Mouse (Mus musculus) right cerebral cortex, postnatal 4 days (tissue): ENCODE data around the gene Ptprm.
A peak's percentile ranks its signal among the peaks of the same experiment; 100 is the strongest.

Experiments used
- DNase-seq: peaks from one replicate; pipeline ENCODE4 v3.0.0-alpha.2; 2022

Gene Ptprm

DNA sequence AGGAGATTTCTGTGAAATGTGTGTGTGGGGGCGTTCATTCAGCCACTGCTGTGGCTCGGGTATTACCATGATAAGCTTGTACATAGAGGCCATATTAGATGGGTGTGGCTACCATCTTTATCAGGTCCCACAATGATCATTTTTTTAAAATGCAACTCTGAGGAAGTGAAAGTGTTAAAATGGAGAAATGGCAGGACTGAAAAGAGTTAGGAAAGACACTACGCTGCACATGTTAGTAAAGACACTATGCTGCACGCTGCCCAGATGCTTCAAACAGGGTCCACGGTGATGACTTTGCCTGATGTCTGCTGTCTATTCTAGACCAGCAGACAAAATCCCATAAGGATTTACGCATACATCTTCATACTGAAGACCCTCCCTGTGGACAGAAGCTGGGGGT is 298.6 kb downstream of the Ptprm start:
- DNase-seq, result no peak

DNA sequence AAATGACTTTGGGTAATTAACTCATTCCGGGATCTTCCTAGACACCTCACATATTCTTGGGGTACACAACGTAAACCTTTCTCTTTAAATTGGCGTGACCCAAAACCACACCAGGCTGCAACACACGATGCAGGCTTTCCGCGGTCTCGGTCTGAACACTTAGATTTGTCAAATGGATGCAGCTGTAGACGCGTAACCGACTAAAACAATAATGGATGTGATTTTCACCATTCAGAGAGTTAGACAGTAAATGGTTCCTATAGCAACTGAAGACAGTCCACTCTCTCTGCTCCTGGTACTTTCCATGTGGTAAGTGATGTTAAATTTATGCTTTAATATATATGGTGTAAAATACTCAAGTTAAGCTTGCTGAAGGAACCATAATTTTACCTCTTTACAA is 300.1 kb downstream of the Ptprm start:
- no peak for DNase-seq

- no peak for DNase-seq
Measured at GRCm38 (mm10) chr17:67052624-67053314, 301.5 kb downstream of the Ptprm start.

- DNase-seq, result peak; percentile 11
Measured at GRCm38 (mm10) chr17:67047697-67048096, 306.6 kb downstream of the Ptprm start.

GRCm38 (mm10) chr17:67038558-67038957 is 315.7 kb downstream of the Ptprm start:
- DNase-seq, result no peak

DNA sequence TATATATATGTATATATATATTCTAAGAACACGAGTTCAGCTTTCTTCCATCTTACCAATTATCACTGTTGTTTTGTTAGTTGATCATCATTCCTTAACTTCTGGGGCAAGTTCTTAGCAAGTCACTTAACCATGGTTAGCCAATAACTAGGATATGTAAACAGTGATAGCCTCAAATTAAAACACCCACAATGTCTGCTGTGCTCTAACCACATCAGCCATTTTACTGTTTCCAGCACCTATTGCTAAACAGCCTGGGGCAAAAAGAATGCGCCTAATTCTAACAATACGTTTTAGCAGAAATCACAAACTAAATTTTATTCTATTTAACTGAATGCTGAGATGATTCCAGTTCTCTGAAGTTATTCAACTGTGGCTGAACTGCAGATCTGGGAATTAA is 320.7 kb downstream of the Ptprm start:
- DNase-seq, result no peak

GRCm38 (mm10) chr17:67032021-67032420 is 322.2 kb downstream of the Ptprm start:
- DNase-seq, result no peak

DNA sequence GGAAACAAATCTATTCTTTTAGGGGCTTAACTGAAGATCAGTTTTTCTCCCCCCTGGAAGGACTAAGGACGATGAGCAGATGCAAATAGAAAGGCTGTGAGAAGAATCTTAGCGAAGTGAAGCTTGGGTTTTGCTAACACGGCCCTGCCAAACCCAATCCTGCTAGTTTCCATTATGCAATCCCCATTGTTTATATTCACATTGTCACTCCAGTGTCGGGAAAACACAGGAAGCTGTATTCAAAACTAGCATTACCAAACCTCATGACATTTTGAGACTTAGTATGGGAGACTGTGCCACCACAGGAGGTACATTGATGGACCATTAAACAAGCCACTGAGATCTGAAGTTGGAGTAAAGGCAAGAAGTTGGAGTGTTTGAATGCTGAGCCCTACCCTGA is 322.9 kb downstream of the Ptprm start:
- DNase-seq, result no peak

DNA sequence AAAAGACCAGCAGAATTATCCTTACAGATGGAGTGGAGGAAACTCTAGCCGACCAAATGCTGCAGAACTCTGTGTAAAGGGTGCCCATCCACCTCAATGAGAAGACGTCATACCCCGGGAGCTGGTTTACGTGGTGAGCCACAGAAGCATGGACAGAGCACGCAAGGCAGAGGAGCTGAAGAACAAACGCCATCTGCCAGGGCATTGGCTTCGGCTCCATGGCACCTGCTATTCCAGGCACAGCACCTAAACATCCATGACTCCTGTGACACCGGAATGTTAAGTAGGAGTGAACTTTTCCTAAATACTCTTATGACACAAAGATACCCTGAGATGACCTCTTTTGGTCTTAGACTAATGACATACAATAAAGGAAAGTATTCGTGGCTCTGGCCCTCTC is 327.0 kb downstream of the Ptprm start:
- DNase-seq, result no peak

DNA sequence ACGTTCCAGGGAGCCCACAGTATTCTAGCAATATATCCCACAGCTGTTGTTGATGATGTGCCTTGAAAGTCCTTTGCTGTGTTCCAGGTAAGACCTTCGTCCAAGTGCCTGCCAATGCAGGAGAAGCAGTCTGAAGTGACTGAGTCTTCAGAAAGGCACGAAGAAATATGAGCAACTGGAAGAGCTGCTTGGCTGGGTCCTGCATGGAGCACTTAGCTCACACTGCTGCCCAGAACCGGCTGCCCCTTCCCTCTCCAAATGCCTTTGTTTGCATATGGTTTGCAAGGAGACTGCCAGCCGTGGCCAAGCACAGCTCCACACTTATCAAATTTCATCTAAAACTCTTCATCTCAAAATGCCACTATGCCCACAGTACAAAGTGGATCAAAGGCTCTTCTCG is 337.8 kb downstream of the Ptprm start:
- no peak for DNase-seq

DNA sequence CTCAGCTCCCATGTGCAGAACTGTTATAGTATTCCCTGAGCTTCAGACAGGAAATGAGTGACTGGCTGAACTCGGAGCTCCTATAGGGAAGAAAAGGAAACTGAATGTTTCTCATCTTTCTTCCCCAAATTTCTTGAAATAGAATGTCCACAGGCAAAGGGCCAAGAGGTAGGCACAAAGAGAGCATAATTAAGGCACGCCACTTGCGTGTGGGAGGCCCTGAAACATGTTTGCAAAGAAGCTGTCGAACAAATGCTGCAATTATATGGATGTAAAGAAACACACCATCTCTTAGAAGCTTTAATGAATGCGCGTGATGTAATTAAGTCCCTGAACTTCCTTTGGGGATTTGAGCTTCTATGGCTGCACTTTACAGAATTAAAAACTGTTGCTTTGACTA is 341.0 kb downstream of the Ptprm start:
- DNase-seq, result no peak

DNA sequence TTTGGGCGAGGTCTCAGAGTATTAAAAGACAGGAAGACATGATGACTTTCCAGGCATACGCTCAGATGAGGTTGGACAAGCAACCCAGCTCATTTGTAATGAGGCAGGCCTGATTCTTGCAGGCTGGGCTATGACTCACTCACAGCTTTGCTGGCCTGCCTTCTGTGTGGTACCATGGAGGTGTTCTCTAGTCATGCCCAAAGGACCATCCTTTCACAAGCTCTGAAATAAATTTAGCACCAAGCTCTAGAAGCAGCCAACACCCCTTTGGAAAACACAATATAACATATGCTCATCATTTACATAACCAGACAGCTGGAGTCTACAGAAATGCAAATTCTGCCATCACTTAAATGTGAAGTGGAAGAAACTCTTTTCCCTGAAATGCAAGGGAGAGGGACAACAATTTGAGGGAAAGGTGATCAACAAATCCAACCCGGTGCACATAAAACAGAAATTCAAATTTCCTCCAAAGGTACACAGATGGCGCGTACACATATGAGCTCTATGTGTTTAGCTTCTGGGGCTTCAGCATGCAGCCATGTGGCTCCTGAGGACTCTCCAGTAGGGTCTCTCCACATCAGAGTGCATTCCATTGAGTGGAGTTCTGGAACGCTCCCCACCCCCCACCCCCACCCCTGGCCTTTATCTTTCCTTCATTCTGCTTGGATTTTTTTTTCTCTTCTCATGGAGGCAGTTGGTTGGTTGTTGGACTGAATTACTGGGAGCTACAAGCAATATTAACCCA is 342.2 kb downstream of the Ptprm start:
- no peak for DNase-seq

- DNase-seq, result no peak
Measured at GRCm38 (mm10) chr17:67010136-67010535, 344.1 kb downstream of the Ptprm start.

DNA sequence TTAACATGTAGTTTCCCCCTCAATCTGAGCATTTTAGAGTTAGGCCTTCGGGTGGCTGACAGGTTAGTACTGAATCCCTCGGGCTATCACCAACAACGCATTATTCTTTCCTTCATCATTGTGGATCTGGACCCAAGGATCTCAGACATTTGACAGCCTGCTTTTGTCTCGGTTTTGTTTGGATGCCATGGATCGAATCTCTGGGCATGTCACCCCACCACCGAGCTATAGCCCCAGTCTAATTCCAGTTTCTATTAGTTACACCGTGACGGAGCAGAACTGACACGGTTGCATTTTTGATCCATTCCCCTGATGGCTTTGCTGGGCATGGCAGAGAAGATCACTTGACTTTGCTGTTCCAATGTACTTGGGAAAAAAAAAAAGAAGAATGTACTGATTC is 346.1 kb downstream of the Ptprm start:
- DNase-seq, result no peak

DNA sequence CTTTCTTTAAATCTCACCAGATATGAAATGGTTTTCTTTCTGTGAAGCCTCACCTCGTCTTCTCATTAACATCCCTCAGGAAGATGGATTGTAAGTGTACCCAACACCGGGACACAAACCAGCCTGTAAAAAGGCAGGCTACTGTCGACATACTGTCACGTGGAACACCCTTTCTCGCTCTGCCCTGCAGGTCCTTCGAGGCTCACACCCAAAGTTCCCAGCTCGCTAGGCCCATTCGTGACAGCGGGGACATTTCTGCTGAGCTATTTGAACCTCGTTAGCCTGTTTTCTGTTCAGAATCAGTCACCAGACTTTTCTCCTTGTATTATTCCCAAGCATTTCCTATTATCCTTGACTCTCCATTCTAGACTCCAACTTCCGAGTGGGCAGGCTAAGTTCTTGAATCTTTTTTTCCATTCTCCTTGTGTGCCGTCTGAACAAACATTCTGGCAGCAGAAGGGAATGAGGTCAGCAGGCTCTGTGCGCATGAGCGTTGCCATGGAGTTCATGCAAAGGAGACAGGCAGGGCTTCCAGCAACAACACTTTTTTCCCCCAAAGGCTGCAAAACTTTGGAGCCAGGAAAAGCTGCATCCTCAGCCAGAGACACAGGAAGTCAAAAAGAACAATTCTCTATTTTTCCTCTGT is 347.4 kb downstream of the Ptprm start:
- peak; percentile 67 for DNase-seq

GRCm38 (mm10) chr17:66996882-66997281 is 357.4 kb downstream of the Ptprm start:
- DNase-seq, result no peak

DNA sequence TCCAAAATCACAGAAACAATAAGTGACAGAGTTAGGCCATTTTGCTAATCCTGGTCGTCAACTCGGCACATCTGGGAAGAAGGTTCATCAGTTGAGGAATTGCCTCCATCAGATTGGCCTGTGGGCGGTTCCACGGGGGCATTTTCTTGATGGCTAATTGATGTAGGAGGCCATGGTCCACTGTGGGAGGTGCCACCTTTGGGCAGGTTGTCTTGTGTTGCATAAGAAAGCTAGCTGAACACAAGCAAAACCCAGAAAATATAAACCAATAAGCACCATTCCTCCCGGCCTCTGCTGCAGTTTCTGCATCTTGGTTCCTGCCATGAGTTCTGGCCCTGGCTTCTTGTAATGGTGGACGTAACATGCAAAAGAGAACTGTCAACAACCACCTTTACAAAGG is 358.2 kb downstream of the Ptprm start:
- DNase-seq, result no peak

DNA sequence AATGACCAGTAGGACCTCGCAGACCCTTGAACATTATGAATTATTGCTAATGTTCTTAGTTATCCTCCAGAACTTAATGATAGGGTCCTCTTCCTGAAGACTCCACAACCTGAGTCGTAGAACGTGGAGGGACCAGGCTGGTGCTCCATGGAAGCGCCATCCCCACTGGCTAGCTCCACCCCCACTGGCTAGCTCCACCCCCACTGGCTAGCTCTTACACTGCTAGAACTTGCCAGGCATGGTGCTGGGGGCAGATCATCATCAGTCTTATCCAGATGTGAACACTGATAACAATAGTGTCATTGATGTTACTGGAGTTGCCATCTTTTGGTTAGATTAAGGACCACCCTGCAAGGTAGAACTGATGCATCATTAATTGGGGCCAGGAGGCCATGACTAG is 362.4 kb downstream of the Ptprm start:
- DNase-seq, result no peak

GRCm38 (mm10) chr17:66990761-66991160 is 363.5 kb downstream of the Ptprm start:
- no peak for DNase-seq

- DNase-seq, result no peak
Measured at GRCm38 (mm10) chr17:66988014-66988413, 366.2 kb downstream of the Ptprm start.

DNA sequence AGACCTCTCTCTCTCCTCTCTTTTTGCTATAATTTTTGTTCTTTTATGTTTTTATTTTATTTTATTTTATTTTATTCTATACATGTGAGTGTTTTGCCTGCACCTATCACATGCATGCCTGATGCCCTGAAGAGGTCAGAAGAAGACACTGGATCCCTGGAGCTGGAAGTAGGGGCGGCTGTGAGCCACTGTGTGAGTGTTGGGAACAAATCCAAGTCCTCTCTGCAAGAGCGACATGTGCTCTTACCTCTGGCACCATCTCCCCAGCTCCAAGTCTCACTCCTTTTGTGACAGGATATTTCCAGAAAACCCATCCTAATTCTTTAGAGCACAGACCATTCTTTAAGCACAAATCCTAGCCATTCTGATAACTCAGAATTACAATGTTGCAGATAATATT is 372.6 kb downstream of the Ptprm start:
- no peak for DNase-seq

DNA sequence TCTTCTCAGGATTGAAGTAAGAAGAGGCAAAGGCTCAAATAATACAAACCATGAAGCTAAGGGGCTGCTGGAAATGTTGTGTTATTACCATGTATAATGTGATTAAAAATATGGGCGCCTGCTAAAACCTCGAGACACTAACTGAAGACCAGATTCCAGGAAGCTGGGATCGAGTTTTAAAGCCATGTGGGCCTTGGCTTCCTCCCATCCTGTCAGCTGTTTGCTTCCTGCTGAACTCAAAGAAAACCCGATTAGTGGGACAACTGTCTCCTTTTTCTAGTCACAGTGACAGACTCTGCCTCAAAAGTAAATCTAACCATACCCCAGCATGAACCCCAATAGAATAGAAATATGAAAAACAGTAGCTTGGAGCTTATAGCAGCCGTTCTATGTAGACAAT is 374.3 kb downstream of the Ptprm start:
- DNase-seq, result no peak

DNA sequence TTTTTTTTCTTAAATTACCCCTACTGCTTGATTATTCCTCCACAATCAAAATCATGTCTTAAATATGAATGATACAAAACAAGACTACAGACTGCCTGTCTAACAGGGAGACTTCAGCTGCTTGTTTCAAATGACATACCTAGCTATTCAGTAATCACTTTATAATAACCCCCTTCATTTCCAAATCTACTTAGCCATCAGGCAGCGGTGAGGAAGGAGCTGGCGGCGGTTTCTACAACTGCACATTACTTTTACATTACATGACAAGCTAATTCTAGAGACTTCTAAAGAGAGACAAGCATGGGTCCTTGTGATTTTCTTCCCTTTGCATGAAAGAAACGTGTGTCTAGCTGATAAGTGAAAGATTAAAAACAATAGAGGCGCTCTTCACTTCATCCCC is 377.8 kb downstream of the Ptprm start:
- DNase-seq, result no peak

GRCm38 (mm10) chr17:66972976-66973375 is 381.3 kb downstream of the Ptprm start:
- no peak for DNase-seq
